Mouse (Mus musculus) liver, postnatal 0 days (tissue): Measurements from ENCODE around the gene Sirt4. TPM values are rescaled to one million over a fixed set of nuclear protein-coding genes. Genes with fewer than 3 reads are reported as not detected.

Source experiments
- ATAC-seq: fragments of 200-750 bp; cut with Nextera tagmentation; 2 replicates; pipeline ENCODE4 v1.8.0; 2017; ENCODE audit warnings: mild to moderate bottlenecking, moderate library complexity
- DNase-seq: peaks from one replicate; pipeline ENCODE4 v3.0.0-alpha.2; 2016
- H3K27ac ChIP-seq: fragments of 300-500 bp; sonication (generic); 2 replicates; pipeline ENCODE4 v1.5.1; 2014; ENCODE audit warnings: antibody characterized with exemption, moderate library complexity, mild to moderate bottlenecking, low read depth
- H3K27me3 ChIP-seq: fragments of 300-500 bp; sonication (generic); 2 replicates; pipeline ENCODE4 v1.6.1; 2014; ENCODE audit warnings: low read length, control low read depth, mixed read lengths; ENCODE audit not compliant: insufficient read depth
- H3K36me3 ChIP-seq: fragments of 300-500 bp; sonication (generic); replicated peaks from 2 replicates; pipeline ENCODE4 v1.6.1; 2014; ENCODE audit warnings: mild to moderate bottlenecking, control low read depth, low read length, moderate library complexity, mixed read lengths; ENCODE audit not compliant: insufficient read depth
- H3K4me1 ChIP-seq: fragments of 300-500 bp; sonication (generic); 2 replicates; pipeline ENCODE4 v1.6.1; 2014; ENCODE audit warnings: antibody characterized with exemption, mild to moderate bottlenecking, control low read depth; ENCODE audit not compliant: insufficient read depth
- H3K4me2 ChIP-seq: fragments of 300-500 bp; sonication (generic); 2 replicates; pipeline ENCODE4 v1.6.1; 2014; ENCODE audit warnings: low read depth, mild to moderate bottlenecking, low read length, moderate library complexity, mixed read lengths
- H3K4me3 ChIP-seq: fragments of 300-500 bp; sonication (generic); 2 replicates; pipeline ENCODE4 v1.5.1; 2014; ENCODE audit warnings: low read depth, low read length
- H3K9ac ChIP-seq: fragments of 300-500 bp; sonication (generic); replicated peaks from 2 replicates; pipeline ENCODE4 v1.6.1; 2014; ENCODE audit warnings: mild to moderate bottlenecking, moderate library complexity
- H3K9me3 ChIP-seq: fragments of 300-500 bp; sonication (generic); 2 replicates; pipeline ENCODE4 v1.6.1; 2016; ENCODE audit warnings: mild to moderate bottlenecking, control low read depth, low read length, mixed read lengths
- CTCF ChIP-seq: sonication (generic); IDR thresholded peaks from 2 replicates; pipeline ENCODE4 v1.5.1; 2016; ENCODE audit warnings: antibody characterized with exemption, low read depth
- EP300 ChIP-seq: IDR thresholded peaks from 2 replicates; pipeline ENCODE4 v1.6.1; 2016; ENCODE audit warnings: antibody characterized with exemption, low read depth, mild to moderate bottlenecking
- WGBS: fragments of 180-500 bp; shearing (Covaris S2); extraction: QIAGEN DNeasy Blood & Tissue Kit; methylation state at CpG from one replicate; pipeline ENCODE4 v1.1.7; 2014; ENCODE audit not compliant: insufficient replicate concordance; 5-methylcytosine and 5-hydroxymethylcytosine counted together
- polyA plus RNA-seq: library from polyadenylated mRNA; unstranded; fragments of >200 nt; fragmentation: Nextera tagmentation; extraction: Ambion mirVana; gene quantifications from 2 replicates; pipeline ENCODE4 v1.2.1, GENCODE M21; 2015

The Sirt4 gene
- polyA plus RNA-seq, 1 experiment from 2014 or later: 3.9 TPM

DNA sequence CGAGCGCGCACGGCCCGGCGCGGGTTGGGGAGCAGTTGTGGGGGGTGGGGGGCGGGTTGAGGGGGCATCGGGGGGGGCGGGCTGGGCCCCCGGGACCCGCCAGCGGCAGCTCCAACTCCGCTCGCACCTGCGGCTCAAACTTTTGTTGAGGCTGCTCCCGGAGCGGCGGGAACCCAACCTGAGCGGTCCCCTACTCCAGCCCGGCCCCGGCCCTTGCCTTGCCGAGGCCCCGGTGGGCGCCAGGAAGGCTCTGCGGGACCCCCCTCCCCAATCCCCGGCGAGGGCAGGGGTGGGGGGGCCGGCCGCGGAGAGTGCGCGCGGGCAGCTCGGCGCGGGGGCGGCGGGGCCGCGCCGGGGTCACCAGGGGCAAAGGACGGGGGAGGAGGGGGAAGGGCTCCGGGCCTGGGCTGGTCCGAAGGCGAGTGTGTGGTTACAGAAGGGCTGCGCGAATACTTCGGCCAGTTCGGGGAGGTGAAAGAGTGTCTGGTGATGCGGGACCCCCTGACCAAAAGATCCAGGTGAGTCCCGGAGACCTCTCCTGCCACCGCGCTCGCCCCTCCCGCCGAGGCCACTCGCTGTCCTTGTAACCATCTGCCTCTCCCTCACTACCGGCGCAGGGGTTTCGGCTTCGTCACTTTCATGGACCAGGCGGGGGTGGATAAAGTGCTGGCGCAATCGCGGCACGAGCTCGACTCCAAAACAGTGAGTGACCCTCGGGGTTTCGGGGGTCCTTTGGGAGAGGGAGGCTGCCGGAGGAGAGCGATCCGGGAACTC, 54.2 kb downstream of the Sirt4 start:
- Histone ChIP-seq H3K9ac (peak overlapping the region; percentile 50; the same call in 1 of the 2 replicates), H3K9me3 (no peaks in the 10 kb centered on the region), H3K27me3 (peaks cover 63% of the 10 kb centered on the region), H3K36me3 (no peaks in the 10 kb centered on the region), H3K27ac (no peak overlapping the region), H3K4me2 (peak overlapping the region; percentile 81), H3K4me1 (peaks cover 4% of the 10 kb centered on the region; the same call in 1 of the 2 replicates), H3K4me3 (peak overlapping the region; percentile 49)
- DNase-seq: no peak
- ATAC-seq: no peak
- TF ChIP-seq CTCF (no peak), EP300 (no peak)
- 2% methylated on average over 43 of the region's 73 CpGs for WGBS

DNA sequence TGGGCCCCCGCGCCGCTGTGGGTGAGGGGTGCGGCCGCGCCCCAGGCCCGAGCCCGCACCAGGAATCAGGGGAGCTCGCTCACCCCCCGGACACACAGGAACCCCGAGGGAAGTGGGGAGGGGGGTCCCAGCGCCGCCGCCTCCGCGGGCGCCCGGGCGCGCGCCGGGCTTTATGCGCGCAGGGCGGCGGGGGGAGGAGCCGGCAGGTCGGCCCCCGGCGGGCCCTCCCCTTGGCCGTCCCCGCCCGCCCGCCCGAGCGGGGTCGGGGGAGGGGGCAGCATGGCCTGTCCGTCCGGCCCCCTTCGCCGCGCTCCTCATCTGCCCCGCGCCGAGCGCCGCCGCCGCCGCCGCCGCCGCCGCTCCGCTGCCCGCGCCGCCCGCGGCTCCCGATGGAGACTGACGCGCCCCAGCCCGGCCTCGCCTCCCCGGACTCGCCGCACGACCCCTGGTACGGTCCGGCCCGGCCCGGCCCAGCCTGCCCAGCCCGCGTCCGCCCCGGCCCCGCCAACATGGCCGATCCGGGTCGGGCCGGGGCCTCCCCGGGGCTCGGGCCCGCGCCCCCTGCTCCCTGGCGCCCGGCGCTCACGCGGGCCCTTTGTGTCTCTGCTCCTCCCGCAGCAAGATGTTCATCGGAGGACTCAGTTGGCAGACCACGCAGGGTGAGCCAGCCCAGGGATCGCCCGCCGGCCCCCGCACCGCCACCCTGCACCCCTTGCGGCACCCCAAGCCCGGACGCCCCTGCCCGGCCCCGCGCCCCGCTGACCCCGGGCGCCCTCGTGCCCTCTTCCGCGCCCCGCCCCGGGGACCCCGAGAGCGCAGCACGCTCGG, 55.0 kb downstream of the Sirt4 start, which contains the start of gene Msi1:
Gene Msi1 (plus strand): TSS at position 241 of the 828 bp plus-strand sequence.
- Histone ChIP-seq H3K27ac (no peak within 1 kb of the TSS), H3K36me3 (no peaks in the 10 kb centered on the region), H3K27me3 (peaks cover 65% of the 10 kb centered on the region), H3K4me1 (peaks cover 4% of the 10 kb centered on the region; the same call in 1 of the 2 replicates), H3K4me2 (peak within 1 kb of the TSS; percentile 81), H3K9ac (peak within 1 kb of the TSS; percentile 50), H3K4me3 (peak within 1 kb of the TSS; percentile 49), H3K9me3 (no peaks in the 10 kb centered on the region)
- no peak for ATAC-seq
- DNase-seq: no peak
- WGBS: 4% methylated on average over 46 of the region's 117 CpGs
- TF ChIP-seq CTCF (no peak), EP300 (no peak)

DNA sequence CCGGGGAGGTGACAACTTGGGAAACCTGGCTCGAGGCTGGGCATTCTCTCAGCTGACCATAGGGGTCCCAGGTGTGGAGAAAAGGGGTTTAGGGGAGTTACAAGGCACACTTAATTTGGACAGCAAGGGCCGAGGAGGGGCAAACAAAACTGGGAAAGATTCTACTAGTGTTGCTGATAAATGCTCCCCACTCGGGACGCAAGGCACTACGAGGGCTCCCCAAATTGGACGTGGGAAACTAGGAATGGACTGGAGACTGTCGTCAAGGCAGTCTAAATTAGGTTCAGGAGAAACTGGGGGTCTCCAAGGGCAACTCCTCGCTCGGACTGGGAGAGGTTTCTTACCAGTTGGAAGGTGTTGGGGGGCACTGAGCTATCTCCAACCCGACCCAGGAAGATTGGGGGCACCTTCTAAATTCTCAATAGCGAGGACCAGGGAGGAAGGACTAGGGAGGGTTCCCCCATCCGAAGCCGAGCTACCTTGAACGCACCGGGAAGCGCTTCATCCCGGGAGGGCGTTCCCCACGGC, 55.6 kb downstream of the Sirt4 start:
- H3K9ac ChIP-seq: no peak overlapping the region

More for the DNA sequence above, 55.6 kb downstream of the Sirt4 start:
- H3K9me3 ChIP-seq: no peaks in the 10 kb centered on the region
- DNase-seq (no peak), ATAC-seq (no peak)
- no peaks in the 10 kb centered on the region for H3K36me3 ChIP-seq
- H3K27me3 ChIP-seq: peaks cover 65% of the 10 kb centered on the region
- WGBS: 1% methylated on average over 20 of the region's 20 CpGs
- H3K4me1 ChIP-seq: peaks cover 4% of the 10 kb centered on the region; the same call in 1 of the 2 replicates
- H3K4me3 ChIP-seq: peak overlapping the region; percentile 49
- H3K4me2 ChIP-seq: peak overlapping the region; percentile 81
- no peak for TF ChIP-seq EP300
- TF ChIP-seq CTCF: no peak
- H3K27ac ChIP-seq: no peak overlapping the region

Other genes starting within 250 kb of the Sirt4 start
- gene Pop5, start 248.9 kb downstream of the Sirt4 start, polyA plus RNA-seq: 58.7 and 61.8 TPM in 2 replicates
- 75.4 and 78.4 TPM in 2 replicates for gene Rnf10, start 211.8 kb downstream of the Sirt4 start, polyA plus RNA-seq
- 19.5 and 19.6 TPM in 2 replicates for gene Coq5, start 205.1 kb downstream of the Sirt4 start, polyA plus RNA-seq
- gene Dynll1, start 183.7 kb downstream of the Sirt4 start, polyA plus RNA-seq: 388 and 399 TPM in 2 replicates
- gene Srsf9, start 157.5 kb downstream of the Sirt4 start, polyA plus RNA-seq: 86.0 and 90.6 TPM in 2 replicates
- 11.7 and 12.1 TPM in 2 replicates for gene Gatc, start 143.5 kb downstream of the Sirt4 start, polyA plus RNA-seq
- 20.3 and 24.2 TPM in 2 replicates for gene Triap1, start 143.5 kb downstream of the Sirt4 start, polyA plus RNA-seq
- gene Cox6a1, start 135.7 kb downstream of the Sirt4 start, polyA plus RNA-seq: 936 and 952 TPM in 2 replicates
- 0.15 and 0.26 TPM in 2 replicates for gene Msi1, start 55.1 kb downstream of the Sirt4 start, polyA plus RNA-seq
- not detected in 2 replicates for gene Pla2g1b, start 18.5 kb downstream of the Sirt4 start, polyA plus RNA-seq
- 14.9 and 16.3 TPM in 2 replicates for gene Pxn, start 22.0 kb upstream of the Sirt4 start, polyA plus RNA-seq
- 793 and 822 TPM in 2 replicates for gene Rplp0, start 74.7 kb upstream of the Sirt4 start, polyA plus RNA-seq
- 7.7 and 10.3 TPM in 2 replicates for gene Gcn1l1, start 80.5 kb upstream of the Sirt4 start, polyA plus RNA-seq
- 7.6 and 8.6 TPM in 2 replicates for gene Rab35, start 147.2 kb upstream of the Sirt4 start, polyA plus RNA-seq
- 1.9 and 2.0 TPM in 2 replicates for gene Bicdl1, start 246.9 kb upstream of the Sirt4 start, polyA plus RNA-seq